Mouse (Mus musculus) embryo, embryonic 11 days (tissue): Measurements from ENCODE around the gene Ptger1.

ENCODE experiments used
- DNase-seq: peaks from one replicate; pipeline ENCODE4 v3.0.0-alpha.2; 2015

Gene Ptger1

DNA sequence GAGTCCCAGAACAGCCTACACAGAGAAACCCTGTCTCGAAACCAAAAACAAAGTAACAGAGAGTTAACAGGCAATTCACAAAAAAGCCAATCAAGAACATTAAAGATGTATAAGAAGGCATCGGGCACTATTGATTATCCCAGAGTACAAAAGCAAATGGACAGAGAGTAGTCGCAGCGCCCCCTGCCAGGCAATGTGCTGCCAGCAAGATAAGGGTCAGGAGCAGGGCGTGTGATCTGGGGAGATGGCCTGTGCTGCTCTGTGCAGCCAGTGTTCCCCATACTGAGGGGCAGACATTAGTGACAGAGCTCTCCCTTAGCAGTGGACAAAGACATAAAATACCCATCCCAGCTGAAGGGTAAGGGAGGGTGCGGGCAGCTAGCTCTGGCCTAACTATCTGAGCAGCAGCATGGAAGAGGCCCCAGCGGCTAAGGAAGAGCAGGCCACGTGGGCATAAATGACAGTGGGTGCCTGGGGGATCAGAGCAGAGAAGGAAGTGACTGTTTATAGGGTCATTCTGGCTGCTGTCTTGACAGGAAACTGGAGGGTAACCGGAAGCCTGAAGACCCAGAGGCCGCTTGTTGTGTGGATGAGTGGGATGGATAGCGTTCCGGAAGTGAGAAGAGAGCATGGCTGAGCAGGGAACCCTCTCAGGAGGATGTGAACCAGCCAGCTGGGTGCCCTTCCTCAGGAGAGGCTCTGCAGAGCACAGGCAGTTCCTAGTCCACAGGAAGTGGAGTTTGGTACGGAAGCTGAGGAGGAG, 9.8 kb upstream of the Ptger1 start:
- DNase-seq = no peak

DNA sequence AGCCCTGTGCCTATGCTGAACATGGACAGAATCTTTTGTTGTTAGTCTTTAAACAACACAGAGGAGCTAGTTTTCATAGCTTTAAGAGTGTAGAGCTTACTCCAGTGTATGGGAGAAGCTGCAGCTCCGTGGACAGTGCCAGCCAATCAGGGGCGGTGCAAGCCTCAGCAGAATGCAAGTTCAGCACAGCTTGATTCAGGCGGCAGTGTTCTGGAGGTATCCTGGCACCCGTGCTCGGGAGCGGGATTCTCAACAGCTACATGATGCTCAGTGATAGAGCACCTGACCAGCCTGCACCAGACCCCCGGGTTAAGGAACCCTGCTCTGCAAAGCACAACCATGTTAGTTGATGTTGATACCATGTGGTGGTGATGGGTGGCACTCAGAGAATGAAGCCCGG, 5.9 kb upstream of the Ptger1 start:
- DNase-seq = no peak

DNA sequence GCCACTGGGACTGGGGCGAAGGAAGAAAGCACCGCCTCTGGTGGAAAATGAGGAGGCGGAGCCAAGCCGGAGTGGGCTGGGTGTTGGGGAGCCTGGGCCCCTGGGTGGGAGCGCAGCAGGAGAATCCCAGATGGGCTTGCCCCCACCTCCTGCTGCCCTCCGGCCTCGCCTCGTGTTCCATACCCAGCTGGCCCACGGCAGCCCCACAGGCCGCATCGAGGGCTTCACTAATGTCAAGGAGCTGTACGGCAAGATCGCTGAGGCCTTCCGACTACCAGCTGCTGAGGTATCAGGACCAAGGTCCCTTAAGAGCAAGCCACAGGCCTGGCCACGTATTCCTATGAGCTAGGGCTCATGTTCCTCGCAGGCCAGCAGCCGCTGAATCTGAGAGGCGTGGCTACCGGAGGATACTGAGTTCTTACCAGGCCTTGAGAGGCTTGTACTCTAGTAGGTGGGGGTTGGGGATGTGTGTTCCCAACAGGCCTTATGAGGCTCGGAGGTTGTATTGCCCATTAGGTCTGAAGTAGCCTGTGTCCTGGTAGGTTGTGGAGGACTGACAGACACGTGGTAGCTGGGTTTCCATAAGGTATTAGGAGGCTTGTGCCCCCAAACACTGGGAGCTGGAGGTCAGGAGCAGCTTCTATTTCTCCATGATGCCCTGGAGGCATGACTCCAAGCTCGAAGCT, 5.3 kb upstream of the Ptger1 start:
- peak; percentile 67 for DNase-seq

DNA sequence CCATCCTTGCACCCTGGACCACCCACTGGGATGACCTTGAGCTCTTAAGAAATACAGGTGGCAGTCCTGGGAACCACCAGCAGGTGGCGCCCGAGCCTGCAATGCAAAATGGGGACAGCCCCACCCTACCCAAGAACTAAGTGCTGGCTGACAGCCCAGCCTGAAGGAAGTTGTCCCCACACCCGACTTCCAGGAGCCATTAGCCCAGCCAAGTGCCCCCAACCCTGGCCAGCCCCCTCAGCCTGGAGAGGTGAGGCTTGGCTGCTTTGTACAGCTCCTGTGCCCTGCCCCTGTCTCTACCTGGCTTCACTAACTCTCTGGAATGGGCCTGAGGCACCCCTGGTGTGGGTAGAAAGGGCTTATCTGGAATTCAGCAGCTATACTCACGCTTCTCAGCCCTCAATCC, 4.1 kb upstream of the Ptger1 start:
- DNase-seq = peak; percentile 90

DNA sequence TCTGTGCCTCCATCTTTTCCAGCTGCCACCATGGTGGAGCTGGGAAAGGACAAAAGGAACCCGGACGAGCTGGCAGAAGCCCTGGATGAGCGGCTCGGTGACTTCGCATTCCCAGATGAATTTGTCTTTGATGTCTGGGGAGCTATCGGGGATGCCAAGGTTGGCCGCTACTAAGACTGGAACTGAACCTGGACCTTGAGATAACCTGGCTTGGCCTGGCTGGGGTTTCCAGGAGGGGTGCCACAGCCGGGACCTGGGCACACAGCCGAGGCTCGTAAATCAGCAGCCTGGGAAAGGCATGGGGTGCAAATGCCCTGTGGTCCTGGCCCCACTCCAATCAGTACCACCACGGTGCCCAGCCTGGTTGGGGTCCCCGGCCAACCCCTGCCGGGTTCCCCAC, 2.4 kb upstream of the Ptger1 start:
- DNase-seq = no peak

DNA sequence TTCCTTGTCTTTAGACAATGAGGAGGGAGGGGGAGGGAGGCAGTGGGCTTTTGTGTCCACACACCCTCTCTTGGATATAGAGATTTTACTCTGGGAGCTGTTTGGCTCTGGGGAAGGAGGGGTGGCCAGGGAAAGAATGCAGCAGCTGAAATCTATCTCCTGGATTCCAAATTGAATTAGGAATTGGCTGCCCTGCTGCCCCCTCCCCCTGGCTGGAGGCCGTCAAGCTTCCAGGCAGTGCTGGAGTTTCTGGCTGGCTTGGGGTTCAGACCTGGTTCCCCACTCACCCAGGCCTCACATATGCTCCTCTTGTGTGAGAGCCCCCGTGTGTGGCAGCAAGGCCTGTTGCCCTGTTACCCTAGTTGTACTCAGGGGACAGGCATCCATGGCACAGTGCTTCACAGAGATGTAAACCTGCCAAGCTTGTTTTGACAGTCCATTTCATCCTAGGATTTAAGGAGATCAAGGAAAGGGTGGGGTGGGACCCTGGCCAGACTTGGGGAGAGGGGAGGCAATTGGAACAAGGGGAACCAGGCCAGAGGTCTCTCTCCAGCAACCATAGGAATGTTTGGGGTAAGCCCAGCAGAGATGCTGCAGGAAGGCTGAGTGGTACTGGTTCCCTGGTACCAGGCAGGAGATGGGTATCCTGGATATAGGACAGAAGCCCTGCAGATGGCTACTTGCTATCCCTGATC, 1.4 kb upstream of the Ptger1 start:
- no peak for DNase-seq

DNA sequence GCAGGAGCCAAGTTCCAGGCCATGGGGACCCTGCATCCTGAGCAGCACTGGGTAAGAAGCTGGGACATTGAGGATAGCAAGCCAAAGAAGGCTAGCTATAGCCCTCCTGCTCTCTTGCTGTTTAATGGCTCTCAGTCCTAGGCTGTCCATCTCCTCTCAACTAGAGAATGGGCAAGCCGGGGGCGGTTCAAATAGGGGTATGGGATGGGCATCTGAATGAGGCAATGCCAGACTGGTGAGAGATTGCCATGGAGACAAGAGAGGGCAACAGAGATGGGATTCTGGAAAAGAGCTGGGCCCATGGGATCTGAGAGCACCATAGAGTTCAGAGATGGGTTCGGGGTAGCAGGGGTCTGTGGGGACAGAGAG, 372 bp downstream of the Ptger1 start:
- DNase-seq = no peak

DNA sequence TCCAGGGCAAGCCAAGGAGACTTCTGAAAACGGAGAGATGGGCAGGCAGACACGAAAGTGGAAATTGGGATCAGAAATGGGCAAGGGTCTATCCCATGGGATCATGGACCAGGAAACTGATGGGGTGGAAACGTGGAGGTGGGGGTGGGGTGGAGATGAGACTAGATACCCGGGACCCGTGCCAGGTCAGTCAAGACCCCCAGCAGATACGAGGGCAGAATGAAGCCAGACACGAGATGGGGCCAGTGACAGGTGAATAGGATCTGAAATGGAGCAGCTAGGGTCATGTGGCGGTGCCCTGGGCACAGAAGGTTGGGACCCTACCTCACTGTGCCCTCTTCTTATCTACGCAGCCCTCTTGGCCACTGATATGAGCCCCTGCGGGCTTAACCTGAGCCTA, 1.0 kb downstream of the Ptger1 start:
- DNase-seq = no peak

DNA sequence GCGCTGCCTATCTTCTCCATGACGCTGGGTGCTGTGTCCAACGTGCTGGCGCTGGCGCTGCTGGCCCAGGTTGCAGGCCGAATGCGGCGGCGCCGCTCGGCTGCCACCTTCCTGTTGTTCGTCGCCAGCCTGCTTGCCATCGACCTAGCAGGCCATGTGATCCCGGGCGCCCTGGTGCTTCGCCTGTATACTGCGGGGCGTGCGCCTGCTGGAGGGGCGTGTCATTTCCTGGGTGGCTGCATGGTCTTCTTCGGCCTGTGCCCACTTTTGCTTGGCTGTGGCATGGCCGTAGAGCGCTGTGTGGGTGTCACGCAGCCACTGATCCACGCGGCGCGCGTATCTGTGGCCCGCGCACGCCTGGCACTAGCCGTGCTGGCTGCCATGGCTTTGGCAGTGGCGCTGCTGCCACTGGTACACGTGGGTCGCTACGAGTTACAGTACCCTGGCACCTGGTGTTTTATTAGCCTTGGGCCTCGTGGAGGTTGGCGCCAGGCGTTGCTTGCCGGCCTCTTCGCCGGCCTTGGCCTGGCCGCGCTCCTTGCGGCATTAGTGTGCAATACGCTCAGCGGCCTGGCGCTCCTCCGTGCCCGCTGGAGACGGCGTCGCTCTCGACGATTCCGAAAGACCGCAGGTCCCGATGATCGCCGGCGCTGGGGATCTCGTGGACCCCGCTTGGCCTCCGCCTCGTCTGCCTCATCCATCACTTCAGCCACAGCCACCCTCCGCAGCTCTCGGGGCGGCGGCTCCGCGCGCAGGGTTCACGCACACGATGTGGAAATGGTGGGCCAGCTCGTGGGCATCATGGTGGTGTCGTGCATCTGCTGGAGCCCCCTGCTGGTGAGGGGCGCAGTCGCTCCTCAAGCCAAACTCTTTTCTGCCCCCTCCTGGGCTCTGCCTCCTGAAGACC, 1.8 kb downstream of the Ptger1 start:
- peak; percentile 90 for DNase-seq

DNA sequence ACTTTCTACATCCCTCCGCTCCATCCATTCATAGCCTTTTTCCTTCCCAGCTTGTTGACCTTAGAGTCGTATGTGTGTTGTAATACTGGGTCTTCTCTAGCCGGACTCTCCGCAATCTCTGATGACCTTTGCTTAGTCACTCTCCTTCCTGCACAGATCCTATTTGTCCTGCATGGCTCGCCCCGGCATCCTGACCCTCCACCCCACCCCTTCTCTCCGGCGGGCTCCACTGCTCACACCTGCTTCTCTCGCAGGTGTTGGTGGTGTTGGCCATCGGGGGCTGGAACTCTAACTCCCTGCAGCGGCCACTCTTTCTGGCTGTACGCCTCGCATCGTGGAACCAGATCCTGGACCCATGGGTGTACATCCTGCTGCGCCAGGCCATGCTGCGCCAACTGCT, 2.5 kb downstream of the Ptger1 start:
- no peak for DNase-seq

DNA sequence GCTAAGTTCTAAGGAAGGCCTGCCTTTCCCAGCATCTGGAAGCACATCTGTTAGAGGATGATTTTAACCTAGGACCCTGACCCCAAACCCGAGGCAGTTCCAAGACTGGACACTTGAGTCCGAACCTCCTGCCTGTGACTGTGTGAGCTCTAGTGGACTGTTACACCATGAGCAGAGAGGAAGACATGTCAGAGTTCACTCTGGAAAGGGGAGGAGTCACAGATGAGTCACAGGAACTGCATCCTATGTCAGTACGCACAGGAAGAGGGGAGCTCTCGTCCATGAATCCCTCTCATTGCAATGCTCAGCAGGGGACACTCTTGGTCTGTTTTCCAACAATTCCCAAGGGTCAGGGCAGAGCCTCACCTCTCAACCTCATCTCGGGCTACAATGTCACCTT, 6.5 kb downstream of the Ptger1 start:
- no peak for DNase-seq

DNA sequence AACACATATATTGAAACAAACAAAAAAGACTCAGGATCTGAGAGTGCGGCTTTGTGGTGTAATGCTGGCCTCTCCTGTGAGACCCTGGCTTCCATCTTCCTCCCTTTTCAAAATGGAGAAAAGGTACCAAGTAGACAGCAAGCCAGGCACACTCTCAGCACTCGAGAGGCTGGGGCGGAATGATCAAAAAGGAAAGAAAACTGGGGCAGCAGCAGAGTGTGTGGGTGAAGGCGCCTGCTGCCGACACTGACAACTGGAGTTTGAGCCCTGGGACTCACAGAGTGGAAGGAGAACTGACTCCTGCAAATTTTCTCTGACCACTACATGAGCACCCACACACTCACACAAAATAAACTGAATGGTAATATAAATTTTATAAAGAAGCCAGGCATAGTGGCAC, 8.0 kb downstream of the Ptger1 start:
- no peak for DNase-seq

DNA sequence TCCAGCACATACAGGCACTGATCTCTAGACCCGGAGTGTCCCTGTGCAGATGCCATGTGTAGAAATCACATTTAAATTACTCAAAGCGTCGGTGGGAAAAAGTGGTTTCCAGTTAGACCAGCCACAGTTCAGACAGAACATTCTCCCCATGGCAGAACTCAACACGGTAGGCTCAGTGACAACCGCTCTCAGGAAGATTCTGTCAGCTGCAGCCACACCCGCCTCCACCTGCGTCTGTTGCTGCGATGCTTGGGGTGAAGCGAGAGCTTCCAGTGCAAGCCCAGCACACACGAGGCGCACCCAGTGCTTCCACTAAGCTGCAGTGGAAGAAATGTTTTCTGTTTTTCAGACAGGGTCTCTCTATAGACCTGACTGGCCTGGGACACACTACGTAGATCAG, 13.4 kb downstream of the Ptger1 start:
- DNase-seq = no peak

DNA sequence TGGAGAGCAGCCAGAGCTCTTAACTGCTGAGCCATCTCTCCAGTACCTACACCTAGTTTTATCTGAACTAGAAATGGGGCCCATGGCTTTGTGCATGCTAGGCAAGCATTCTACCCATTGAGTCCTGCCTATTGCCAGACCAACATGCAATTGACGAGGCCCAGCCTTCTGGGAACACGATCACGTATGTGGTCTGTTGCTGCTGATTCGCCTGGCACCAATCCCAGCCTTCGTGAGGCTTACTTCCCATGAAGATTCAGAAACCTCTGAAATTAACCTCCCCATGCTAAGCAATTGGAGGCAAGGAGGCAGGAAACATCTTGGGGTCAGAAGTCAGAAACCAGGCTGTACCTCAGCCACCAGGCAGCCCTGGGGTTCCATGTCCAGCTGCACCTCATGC, 14.1 kb downstream of the Ptger1 start:
- no peak for DNase-seq

DNA sequence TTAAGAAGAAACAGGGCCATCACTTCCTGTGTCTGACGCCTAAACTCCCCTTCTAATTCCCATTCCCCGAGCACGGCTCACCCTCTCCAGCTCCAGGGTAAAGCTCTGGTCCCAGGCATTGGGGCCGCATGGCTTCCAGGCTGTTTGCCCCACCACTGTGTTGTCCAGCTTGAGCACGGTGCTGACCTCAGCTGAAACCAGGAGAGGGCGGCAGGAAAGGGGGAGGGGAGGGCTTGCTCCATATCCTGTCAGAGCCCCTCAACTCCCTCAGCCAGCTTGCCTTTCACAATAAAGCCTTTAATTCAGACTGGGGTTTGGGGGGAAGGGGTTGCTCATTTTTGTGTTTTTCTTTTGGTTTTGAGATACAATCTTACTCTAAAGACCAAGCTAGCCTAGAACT, 14.6 kb downstream of the Ptger1 start:
- DNase-seq = peak; percentile 64

DNA sequence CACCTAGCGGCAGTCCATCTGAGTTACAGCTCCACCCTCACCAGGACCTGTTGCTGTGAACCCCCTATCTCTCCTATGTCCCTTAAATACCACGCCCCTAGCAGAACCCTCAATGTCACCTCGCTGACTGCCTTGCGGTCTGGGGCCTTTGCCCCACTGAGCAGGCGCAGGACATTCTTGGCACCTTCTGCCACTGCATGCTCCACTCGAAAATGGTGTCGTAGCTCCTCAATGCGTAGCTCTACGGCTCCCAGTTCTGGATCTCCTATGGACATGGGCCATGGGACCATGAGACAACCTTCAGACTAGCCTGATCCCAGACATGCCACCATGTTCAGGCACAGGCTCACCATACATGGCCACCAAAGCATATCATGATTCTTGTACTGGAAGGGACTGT, 18.0 kb downstream of the Ptger1 start:
- no peak for DNase-seq

DNA sequence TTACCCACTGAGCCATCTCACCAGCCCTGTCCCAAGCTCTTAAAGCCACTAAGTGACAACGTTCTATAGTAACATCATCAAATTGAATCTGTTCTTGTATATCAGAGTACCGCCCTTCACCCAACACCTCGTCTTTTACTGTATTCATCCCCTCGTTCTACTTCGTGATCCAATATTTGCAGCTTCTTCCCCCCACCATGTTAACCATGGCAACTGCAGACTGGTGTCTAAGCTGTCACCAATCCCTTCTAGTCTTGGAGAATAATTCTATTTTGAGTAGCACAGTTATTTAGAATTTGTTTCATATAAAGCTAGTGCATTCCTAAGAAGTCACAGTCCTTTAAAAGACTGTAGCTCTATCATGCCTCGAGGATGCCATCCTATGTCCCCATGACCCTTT, 22.8 kb downstream of the Ptger1 start:
- no peak for DNase-seq

DNA sequence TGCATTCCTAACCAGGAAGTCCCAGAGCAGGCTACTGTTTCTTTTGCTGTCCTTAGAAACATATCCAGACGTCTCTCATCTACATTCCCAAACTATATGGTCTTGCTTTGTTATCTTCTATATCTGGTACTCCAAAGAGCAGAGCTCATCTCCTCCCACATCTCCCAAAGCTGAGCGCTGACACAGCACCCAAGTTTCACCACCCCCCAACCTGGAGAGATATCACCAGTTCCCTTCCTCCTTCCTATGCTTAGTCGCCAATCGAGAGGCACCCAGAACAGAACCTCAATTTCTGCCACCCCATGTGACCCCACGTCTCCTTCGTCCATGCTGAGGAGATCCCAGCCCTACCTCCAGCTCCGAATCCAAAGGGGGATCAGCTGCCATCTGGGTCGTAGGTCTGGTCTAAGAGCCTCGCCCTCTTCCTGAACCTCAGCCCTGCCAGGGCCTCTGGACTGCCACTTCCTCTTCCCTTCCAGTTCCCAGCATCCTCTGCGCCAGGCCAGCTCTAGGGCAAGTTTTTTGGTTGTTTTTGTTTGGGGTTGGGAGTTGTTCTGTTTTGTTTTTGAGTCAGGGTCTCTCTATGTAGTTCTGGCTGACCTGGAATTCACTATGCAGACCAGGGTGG, 27.2 kb downstream of the Ptger1 start:
- DNase-seq = no peak

DNA sequence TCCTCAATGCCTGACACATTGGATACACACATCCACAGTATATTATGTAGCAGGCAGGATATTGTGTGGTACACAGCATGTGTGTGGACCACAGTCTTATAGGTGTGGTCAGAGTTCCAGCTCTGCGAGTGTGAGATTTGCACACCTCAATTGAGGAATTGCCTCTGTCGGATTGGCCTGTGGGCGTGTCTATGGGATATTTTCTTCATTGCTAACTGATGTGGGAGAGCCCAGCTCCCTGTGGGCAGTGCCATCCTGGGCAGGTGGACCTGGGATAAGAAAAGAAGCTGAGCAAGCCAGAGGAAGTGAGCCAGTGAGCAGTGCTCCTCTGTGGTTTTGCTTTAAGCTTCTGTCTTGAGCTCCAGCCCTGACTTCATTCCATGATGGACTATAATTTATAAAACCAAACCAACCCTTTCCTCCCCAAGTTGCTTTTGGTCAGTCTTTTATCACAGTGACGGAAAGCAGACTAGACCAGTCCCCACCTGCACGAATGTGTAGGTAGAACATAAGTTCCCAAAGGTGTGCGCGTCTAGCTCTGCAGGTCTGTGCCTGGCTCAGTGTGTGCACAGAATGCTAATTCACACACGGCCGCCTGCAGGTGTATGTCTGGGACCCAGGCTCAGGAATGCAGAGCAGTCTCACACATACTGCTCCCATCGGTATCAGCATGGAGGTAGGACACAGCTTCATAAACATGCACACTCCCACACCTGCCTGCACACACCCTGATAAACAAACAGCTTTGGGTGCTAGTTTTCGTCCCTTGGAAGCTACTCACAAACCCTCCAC, 28.1 kb downstream of the Ptger1 start:
- DNase-seq = no peak

DNA sequence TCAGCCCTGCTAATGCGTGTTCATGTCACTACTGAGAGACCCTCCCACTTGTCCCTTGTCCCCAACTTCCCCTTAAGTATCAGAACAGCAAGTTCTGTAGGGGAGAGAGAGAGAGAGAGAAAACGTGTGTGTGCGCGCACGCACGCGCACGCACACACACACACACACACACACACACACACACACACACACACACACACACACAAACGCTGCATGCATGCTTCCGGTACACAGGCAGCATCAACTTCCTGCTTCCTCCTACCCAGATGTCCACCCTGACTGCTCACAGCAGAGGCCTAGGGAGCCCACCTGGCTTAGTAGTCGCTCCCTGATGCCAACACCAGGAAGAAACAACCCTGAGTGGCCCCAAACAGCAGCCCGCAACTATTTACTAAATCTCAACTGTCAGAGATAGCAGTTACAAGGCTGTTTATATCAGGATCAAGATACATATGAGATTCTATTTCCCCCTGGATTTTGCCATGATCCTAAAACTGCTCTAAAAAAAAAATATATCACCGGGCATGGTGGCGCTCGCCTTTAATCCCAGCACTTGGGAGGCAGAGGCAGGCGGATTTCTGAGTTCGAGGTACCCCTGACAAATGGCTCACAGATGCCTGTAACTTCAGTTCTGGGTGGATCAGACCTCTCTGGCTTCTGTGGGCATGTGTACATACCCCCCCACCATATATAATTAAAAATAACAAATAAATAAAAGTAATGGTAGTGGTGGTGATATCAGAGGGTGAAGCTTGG, 29.1 kb downstream of the Ptger1 start:
- DNase-seq = no peak
